Mouse (Mus musculus): Measurements from ENCODE around the gene Ncbp1.
"Not testable (repeated sequence)": the region's sequence is repeated elsewhere in the genome, so short reads cannot be mapped to it uniquely, and the experiment has no call there.

The Ncbp1 gene

DNA sequence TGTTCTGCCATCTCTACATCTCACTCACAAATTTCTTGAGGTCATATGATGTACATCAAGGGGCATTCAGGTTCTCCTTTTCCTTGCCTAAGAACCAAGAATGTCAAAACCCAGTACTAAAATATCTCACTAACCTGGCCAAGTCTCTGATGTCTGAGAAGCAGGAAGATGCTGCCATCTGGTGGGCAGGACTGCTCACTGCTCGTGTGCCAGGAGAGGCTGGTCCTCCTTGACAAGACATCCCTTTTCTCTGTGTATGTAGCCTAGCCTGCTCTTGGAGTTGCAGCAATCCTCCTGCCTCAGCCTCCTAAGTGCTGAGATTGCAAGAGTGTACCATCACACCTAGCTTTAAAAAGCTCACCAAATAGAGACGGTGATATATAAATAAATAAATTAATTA lies 11.9 kb upstream of the Ncbp1 start:
- in situ Hi-C loops (cut with MboI; ENCODE audit: low sequenced_read_pairs) = no loop called here

DNA sequence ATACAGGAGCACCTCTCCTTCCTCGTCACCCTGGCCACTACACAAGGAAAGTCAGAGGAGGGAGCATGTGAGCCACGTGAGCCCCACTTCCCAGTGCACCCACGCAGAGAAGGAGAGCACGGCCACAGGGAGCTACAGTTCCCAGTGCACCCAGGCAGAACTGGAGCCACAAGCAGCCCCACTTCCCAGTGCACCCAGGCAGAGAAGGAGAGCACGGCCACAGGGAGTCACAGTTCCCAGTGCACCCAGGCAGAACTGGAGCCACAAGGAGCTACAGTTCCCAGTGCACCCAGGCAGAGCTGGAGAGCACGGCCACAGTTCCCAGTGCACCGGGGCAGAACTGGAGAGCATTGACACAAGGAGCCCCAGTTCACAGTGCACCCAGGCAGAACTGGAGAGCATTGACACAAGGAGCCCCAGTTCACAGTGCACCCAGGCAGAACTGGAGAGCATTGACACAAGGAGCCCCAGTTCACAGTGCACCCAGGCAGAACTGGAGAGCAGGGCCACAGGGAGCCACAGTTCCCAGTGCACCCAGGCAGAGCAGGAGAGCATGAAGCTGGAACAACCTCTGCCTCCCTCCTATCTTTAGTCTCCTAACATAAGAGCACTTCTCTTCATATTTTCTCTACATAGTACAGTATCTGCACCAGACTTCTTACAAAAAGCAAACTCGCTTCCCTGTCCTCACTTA lies 9.0 kb upstream of the Ncbp1 start:
- in situ Hi-C loops (cut with MboI; ENCODE audit: low sequenced_read_pairs) = no loop called here

DNA sequence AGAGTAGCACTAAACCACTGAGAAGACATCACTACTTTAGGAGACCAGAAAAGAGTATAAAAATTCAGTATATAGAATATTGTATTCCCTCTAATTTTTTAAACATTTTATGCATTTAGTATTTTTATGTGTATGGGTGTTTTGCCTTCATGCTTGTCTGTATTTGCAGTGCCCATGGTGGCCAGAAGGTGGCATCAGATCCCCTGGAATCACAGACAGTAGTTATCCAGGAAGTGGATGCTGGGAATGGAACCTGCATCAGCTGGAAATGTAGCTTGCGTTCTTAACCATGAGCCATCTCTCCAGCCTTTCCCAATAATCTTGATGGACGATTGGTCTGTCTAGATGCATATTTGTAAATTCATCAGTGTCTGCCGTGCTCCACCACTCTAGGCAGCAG lies 8.2 kb upstream of the Ncbp1 start:
- in situ Hi-C loops (cut with MboI; ENCODE audit: low sequenced_read_pairs) = no loop called here

DNA sequence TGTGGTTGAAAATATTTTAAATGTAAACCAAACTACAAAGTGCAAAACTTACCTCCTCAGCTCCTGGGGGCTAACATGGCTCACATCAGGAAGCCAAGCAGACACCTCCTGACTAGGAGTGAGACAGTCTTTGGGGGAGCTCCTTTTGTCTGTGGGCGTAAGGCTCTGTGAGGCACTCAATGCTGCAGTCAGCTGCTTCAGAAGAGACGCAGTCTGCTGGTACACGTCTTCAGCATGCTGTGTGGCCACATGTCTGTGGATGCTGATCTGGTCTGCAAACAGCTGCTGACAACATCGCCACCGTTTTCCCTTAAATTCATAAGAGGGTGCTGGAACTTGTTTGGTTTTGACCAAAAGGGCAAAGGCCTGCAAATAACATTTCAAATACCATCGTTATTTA lies 6.6 kb upstream of the Ncbp1 start:
- in situ Hi-C loops (cut with MboI; ENCODE audit: low sequenced_read_pairs) = no loop called here

DNA sequence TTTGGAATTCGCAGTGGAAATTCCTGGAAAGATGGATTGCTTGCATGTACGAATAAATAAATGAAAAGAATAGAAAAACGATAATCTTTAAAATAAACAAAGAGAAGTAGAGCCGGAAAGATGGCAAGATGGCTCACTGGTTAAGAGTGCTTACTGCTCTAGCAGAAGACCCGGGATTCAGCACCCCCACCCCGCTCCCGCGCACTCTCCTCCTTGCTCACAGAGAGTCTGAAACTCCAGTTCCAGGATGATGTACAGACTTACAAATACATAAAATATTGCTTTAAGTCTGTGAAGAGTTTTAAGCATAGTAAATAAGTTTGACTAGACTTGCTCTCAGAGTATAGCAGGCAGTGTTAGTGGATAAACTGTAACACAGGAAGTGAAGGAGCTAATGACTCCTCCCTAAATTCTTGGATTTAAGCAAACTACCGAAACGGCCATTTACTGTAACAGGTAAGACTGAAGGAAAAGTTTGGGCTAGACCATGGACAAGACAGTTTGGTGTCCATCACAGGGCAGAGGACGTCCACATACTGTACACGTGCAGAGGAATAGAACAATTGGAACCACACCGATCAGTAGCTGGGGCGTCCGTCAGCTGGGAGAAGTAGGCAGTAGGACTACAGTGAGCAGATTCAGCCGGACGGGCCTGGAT lies 655 bp upstream of the Ncbp1 start:
- in situ Hi-C loops (cut with MboI; ENCODE audit: low sequenced_read_pairs) = no loop called here

DNA sequence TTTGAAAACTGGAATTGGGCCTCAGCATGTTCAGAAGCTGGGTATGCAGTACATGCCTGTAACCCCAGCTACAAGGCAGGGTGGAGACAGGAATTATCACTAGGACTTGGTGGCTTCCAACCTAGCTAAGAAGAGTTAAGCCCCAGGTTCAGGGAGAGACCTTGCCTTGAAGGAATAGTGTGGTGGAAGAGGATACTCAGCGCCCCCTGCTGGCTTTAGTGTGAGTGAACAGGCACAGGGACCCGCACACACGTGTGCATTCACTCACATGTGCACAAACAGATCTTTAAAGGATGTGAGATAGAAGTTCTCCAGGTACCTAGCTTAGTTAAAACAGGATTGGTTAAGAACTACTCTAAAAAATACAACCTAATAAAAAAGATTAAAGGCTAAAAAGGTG lies 5.9 kb downstream of the Ncbp1 start:
- in situ Hi-C loops (cut with MboI; ENCODE audit: low sequenced_read_pairs) = no loop called here

DNA sequence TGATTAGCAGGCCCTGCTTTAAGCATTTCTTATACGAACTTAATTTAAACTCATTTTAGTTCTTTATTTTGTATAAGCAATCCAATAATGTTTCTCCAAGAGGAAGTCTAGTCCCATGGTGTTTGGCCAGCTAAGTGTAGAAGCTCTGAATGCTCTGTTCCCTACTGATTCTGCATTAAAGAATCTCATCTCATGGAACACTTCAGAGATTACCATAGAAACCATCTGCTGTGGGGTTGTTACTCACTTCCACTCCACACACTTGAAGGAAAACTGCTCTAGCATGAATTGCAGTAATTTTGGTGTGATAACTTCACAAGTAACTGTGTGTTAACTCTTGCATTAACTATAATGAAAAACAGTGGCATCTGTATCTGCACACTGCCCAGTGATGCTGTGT lies 8.5 kb downstream of the Ncbp1 start:
- in situ Hi-C loops (cut with MboI; ENCODE audit: low sequenced_read_pairs) = no loop called here

DNA sequence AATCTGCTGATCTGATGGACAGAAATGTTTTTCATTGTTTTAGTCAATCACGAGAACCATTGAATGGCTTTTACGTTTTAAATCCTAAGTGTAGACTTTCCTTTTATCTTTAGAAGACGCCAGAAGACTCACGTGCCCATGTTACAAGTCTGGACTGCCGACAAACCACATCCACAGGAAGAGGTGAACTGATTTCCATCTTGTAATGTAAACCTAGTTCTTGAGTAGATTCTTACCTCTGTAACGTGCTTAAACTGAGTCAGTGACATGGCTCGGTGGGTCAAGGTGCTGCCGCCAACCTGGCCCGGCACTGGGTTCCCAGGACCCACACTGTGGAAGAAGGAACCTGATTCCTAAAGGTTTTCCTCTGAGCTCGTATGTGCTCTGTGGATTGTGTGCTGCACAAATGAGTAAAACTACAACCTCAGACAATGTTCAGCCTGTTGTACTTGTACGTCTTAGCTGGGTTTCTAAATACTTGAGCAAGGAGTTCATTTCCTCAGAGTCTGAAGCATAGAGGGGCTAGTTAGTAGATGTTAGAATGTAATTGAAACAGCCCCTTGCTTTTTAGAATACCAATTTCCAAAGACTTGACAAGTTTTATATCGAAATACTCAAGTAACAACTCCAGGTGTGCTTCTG lies 13.6 kb downstream of the Ncbp1 start:
- in situ Hi-C loops (cut with MboI; ENCODE audit: low sequenced_read_pairs) = no loop called here

DNA sequence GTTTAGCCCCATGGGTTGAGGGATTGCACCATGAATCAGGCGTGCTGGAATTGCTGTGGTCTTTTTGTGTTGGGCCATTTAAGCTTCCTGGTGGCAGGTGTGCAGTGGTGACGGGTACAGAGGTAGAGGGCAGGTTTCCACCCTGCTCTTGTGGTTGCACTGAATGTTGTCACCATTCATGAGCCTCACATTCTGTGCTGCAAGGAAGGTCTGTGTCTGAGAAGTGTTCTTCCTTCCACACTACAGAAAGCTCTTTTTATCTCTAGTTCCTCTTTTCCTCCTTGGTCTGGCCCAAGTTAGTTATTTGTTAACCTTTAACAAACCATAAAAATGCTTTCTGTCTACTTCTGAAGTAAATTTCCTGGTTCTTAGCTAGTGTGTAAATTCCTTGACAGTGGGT lies 25.6 kb downstream of the Ncbp1 start:
- in situ Hi-C loops (cut with MboI; ENCODE audit: low sequenced_read_pairs) = no loop called here

DNA sequence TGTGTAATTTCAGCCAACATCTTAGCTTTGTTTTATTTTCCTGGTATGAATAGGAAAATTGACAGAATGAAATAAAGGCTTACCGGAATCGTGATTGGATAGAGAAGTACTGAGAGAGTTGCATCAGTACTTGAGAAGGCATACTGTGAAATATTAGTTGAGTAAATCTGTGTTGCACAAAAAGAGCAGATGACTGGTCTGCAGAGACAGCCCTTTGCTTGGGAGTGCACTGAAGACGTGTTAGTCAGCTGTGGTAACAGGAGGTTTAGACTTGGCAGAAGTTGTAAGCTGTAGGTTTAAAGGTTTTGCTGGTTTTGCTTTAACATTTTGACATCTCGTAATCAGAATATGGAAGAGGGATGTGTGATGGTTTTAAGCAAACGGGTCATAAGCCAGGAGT lies 27.4 kb downstream of the Ncbp1 start:
- in situ Hi-C loops (cut with MboI; ENCODE audit: low sequenced_read_pairs) = no loop called here

DNA sequence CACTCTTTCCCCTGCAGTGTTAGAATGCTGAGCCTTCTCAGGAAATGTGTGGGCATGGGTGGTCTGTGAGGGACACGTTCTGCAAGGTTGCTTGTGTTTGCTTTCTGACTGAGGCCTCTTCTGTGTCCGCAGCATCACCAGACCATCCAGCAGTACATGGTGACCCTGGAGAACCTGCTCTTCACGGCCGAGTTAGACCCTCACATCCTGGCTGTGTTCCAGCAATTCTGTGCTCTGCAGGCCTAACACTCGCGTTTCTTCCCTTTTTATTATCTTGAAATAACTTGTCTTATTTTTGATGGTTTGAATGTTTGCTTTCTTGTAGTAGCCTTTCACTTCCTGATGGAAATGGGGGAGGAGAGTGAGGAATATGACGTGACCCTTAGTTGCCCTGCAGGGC lies 33.3 kb downstream of the Ncbp1 start:
- in situ Hi-C loops (cut with MboI; ENCODE audit: low sequenced_read_pairs) = no loop called here

DNA sequence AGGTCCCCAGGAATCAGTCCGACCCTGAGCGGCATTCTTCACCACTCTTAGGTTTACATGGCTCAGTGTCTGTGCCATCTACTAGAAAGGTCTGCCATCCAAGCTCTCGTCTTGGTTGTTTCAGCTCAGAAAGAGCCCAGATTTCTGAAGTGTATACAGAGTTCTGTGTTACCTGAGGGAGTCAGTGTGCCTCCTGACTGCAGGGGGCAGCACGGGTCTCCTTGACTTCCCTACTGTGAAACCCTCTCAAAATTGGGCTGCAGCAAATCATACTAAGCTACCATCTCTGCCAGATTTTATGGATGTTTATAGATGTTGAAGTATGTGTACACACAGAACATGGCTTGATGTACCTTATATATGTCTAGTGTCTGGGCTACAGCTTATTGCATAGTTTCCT lies 37.9 kb downstream of the Ncbp1 start:
- in situ Hi-C loops (cut with MboI; ENCODE audit: low sequenced_read_pairs) = no loop called here

DNA sequence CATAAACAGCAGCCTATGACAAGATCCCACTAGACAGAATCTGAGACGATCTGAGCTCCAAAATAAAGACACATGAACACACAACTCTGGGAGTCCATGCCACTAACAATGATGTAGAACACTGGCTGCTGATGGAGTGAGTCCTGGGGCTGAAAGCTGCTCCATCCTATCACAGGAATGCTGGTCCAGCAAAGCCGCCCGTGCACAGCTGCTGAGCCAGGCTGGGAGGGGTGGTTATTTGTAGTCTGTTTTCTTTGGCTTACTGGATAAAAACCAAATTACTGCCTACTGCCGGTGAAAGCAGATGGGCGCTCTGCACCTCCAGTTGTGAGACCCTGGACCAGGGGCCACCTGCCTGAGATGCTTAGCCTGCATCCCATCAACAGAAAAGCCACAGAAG lies 38.6 kb downstream of the Ncbp1 start:
- in situ Hi-C loops (cut with MboI; ENCODE audit: low sequenced_read_pairs) = no loop called here

DNA sequence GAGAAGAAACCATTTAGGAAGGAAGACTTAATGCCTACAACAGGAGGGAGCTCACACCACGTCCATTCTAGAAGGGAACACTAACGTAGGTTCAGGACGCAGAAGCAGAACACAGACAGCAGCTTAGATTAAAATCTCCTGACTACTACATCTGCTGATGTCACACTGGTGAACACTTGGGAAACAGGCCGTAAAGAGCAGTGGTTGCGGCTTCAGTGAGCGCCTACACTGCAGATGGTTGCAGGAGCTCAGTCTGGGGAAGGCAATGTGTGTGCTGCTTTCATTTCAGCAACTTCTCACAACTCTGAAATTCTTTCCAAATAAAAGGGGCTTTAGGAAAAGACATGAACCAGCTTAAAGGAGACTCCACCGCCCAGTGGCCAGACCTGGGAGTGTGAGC lies 39.1 kb downstream of the Ncbp1 start:
- in situ Hi-C loops (cut with MboI; ENCODE audit: low sequenced_read_pairs) = no loop called here

DNA sequence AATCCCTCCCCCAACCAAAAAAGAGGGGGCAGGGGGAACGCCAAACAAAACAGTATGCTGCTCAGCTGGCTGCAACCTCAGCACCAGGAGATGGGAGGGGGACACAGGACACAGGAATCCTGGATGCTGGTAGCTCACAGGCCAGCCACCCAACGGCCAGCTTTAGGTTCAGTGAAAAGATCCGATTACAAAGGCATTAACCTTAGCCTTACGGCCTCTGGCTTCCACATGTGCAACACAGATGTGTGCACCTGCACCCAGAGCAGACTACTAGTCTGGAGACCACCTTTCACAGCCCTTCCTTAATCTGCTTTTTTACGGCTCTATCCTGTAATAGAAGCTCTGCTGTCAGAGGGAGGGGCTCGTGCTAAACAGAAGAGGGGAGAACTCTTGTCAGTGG lies 42.8 kb downstream of the Ncbp1 start:
- in situ Hi-C loops (cut with MboI; ENCODE audit: low sequenced_read_pairs) = no loop called here

DNA sequence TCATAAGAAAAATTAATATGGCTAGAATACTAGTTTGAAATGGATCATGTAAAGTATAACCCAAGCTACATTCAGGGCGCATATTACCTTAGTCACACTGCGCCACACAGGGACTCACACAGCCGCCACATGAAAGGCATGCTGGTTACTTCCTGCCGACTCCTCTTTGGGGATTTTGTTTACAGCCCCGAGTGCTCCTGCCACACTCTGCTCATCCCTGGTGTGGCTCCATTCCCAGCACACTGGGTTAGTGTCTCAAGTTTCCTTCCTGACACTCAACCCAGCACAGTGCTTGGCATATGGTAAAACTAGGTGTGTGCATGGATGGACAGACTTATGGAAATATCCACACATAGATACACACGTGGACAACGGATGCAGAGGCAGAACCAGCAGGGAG lies 43.8 kb downstream of the Ncbp1 start:
- in situ Hi-C loops (cut with MboI; ENCODE audit: low sequenced_read_pairs) = no loop called here

DNA sequence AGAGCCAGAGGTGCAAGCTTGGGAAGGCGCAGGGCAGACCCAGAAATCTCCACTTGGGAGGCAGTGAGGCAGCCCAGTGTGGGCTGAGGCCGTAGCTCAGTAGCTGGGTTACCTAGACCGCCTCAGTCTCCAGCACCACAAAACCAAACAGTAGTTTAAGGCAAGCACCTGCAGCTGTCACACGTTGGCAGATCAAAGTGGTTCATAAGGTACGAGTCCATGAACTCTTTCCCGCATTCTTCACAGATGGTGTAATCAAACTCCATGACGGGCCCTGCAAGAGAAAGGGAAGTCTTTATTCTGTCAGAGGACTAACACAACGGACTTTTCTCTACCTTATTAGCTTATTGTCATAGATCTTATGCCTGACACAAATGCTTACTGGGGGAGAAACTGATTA lies 47.0 kb downstream of the Ncbp1 start:
- in situ Hi-C loops (cut with MboI; ENCODE audit: low sequenced_read_pairs) = no loop called here

DNA sequence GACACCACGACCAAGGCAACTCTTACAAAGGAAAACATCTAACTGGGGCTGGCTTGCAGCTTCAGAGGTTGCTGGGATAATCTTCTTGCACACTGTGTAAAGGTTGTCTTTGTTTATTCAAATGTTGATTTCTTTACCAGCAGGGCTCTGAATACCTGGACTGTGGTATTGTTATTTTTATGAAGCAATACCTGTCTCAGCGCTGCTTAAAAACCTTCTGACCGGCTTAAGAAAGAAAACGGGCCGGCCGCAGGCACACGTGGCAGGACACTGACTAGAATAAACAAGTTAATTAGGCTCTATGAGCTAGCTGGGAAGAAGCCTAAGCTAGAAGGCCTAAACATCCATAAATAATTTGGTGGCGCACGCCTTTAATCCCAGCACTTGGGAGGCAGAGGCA lies 47.5 kb downstream of the Ncbp1 start:
- in situ Hi-C loops (cut with MboI; ENCODE audit: low sequenced_read_pairs) = no loop called here

DNA sequence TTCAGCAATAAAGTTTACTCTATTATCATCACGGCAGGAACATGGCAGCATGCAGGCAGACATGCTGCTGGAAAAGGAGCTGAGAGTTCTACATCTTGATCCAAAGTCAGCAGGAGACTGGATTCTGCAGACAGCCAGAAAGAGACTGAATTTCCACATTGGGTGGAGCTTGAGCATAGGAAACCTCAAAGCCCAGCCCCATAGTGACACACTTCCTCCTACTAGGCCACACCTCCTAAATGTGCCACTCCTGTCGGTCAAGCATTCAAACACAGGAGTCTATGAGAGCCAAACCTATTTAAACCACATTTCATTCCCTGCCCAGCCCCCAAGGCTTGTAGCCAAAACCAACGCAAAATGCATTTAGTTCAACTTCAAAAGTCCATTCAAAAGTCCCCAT lies 48.1 kb downstream of the Ncbp1 start:
- in situ Hi-C loops (cut with MboI; ENCODE audit: low sequenced_read_pairs) = no loop called here

DNA sequence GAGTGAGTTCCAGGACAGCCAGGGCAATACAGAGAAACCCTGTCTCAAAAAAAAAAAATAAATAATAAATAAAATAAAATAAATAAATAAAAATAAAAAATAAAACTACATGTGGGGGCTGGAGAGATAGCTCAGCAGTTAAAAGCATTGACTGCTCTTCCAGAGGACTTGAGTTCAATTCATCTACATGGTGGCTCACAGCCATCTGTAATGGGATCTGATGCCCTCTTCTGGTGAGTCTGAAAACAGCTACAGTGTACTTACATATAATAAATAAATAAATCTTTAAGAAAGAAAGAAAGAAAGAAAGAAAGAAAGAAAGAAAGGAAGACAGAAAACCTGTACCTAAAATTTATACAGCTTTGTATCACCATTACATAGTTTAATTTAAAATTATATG lies 53.6 kb downstream of the Ncbp1 start:
- in situ Hi-C loops (cut with MboI; ENCODE audit: low sequenced_read_pairs) = not testable (repeated sequence)

DNA sequence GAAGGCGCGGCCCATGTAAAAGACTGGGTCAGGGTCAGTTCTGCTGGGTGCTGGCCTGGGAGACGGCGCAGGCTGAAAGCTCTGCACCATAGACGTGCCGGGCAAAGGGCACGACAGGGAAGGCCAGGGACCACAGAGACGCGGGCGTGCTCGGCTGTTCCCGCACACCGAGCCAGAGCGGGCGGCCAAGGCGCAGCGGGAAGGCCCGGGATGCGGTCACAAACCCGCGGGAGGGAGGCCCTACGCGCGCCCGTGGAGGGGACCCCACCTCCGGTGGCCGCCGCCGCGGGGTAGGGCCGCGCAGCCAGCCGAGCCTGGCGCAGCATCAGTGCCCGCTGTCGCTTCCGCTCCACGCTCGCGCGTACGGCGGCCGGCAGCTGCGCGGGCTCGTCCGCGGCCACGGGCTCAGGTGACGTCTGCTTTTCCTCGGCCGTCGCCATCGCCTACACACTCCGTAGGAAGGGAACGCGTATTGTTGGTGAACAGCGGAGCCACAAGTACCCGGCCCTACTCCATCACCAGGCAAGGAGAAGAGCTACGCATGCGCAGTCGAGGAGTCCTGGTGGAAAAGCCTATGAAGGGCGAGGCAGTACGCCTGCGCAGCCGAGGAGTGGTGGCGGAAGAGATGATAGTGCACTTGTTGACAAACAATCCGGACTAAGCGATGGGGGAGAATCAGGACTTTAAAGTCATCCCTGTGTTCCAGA lies 57.5 kb downstream of the Ncbp1 start, which contains the start of gene Xpa:
Xpa (minus strand) TSS at position 531 of the 707 bp plus-strand sequence.
- in situ Hi-C loops (cut with MboI; ENCODE audit: low sequenced_read_pairs) = no loop called here

DNA sequence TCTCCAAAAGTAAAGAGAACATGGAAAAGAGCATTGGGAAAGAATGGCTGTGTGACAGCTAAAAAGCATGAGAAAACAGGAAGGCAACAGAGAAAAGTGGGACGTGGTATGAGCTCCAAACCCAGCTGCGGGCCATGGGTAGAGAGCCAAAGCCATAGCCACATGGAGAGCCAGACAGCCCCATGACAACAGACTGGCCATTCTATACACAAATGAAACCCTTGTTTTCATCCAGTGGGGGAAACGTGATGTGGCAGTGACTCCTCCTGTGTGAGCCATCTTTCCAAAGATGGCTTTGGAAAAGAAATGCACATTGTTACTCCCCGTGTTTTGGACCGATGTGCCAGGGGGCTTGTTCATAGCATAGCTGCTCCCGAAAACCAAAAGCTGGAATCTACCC lies 58.1 kb downstream of the Ncbp1 start:
- in situ Hi-C loops (cut with MboI; ENCODE audit: low sequenced_read_pairs) = no loop called here

Measured in CH12F3 (cell line).